Mouse (Mus musculus) heart, postnatal 25 days (tissue): ENCODE results near the gene Fuk. TPM values are rescaled to one million over a fixed set of nuclear protein-coding genes. Genes with fewer than 3 reads are reported as not detected.
"Not testable (repeated sequence)": the region's sequence is repeated elsewhere in the genome, so short reads cannot be mapped to it uniquely, and the experiment has no call there.

ENCODE experiments used
- DNase-seq: peaks from one replicate; pipeline ENCODE4 v3.0.0; 2022; ENCODE audit warnings: low spot score
- intact Hi-C: fragments of 180-260 bp; cut with DNase I; formaldehyde crosslinking; loops from one replicate; pipeline ENCODE4 v1.15.1; 2025
- total RNA-seq, 2 experiments: library from RNA; stranded (reverse); gene quantifications; 2 replicates each; pipeline ENCODE4 v1.2.3; 2021

Fuk gene
- total RNA-seq, 2 experiments from 2014 or later: 4.6 to 5.4 TPM

DNA sequence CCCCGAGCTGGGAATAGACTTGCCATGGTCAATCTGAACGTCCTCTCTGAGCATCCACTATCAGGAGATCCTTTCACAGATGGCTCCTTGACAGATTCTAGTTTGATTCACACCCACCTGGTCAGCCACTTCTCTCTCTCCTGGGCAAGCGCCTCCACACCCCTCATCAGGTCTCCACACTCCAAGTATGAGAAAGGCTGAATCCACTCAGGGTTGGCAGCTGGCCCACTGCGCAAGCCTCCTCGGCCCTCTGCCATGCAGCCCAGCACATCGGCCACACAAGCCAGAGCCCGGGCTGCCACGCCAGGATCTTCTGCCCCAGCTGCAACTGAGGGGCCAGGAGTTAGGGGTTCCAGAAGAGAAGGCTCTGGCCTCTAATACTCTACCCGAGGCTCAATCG is 14.7 kb downstream of the Fuk start:
- intact Hi-C loops: no loop called here
- DNase-seq: no peak

DNA sequence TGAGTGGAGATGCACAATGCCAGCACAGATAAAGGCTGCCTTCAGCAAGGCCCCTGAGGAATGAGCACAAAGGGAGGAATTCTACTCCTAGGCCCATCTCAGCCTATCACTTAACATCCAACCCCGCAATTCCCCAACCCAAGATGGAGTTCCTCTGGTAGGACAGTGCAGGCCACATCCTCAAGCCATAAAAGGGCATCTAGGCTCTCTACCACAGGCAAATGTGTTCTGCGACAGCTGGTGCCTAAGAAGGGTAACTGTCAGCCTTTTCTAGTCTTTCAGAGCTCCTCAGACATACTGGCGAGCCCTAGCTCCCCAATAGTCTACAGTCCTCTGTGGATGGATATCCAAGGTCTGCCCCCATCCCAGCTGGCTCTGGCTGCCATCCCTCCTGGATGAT is 15.7 kb downstream of the Fuk start:
- no peak for DNase-seq
- intact Hi-C loops: no loop called here

DNA sequence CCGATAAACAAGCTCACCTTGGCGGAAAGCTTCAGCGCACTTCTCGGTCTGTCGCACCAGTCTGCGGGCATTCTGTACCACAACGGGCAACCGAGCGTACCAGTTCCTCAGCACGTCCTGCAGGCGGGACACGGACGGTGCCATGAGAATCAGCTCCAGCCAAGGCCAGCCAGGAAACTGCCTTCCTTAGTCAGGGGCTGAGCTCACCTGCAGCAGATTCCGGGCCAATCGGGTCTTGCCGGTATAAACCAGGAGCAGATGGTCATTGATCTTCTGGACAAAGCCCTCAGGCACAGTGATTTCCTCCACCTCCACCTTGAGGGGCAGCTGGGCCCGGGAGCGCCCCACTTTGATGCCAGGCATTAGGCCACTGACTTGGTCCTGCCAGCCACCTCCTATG is 18.5 kb downstream of the Fuk start:
- no peak for DNase-seq
- intact Hi-C loops: no loop called here

DNA sequence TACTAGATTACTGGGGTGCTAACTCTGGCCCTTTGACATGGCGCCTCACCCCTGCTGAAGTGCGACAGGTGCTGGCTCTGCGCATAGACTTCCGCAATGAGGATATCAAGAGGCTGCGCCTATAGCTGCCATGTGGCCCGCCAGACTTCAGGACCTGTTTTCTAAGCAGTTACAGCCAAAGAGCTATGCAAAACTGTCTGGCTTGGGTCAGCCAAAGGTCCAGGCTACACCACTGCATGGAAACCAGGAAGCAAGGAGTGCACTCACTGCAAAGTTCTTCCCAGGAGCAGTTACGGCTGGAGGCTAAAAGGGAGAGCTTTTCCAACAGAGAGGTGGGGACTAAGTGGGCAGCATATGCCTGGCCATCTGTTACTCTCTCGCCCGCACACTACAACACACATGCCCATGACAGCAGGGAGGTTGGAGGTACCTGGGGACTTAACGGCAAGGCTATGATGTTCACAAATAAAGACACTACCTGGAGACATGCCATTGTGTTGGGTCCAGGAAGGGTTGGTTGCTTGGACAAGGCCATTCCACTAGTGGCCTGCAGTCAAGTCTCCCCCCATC is 20.5 kb downstream of the Fuk start:
- intact Hi-C loops: no loop called here
- no peak for DNase-seq

DNA sequence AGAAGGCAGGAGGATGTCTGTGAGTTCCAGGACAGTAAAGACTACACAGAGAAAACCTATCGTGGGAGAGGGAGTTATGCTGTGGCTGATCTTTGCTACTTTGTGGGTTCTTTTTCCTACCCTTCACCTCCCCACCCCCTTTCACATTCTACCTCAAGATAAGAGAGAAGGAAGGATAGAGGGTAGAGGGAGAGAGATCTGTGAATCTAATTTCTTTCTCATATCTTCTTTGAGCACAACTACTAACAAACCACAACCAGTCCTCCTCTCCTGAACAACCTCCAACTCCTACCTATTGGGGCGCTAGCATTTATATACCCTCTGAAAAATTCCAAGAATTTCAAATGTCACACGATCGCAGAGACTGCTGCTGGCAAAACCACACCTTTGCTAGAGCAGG is 24.4 kb downstream of the Fuk start:
- intact Hi-C loops: no loop called here
- no peak for DNase-seq

DNA sequence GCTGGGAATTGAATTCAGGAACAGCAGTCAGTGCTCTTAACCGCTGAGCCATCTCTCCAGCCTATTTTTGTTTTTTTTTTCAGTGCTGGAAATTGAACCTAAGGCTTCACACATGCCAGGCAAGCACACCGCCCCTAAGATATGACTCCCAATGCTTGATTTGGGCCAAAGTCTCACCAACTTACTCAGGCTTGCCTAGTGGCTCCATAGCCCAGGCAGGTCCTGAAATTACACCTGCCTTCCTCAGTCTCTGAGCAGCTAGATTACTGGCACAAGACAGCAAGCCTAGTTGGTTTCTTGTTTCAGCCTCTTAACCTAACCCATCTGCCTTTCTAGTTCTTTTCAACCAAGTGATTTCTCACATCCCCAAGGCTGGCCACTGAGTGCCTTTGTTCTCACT is 31.8 kb downstream of the Fuk start:
- intact Hi-C loops: no loop called here
- no peak for DNase-seq

DNA sequence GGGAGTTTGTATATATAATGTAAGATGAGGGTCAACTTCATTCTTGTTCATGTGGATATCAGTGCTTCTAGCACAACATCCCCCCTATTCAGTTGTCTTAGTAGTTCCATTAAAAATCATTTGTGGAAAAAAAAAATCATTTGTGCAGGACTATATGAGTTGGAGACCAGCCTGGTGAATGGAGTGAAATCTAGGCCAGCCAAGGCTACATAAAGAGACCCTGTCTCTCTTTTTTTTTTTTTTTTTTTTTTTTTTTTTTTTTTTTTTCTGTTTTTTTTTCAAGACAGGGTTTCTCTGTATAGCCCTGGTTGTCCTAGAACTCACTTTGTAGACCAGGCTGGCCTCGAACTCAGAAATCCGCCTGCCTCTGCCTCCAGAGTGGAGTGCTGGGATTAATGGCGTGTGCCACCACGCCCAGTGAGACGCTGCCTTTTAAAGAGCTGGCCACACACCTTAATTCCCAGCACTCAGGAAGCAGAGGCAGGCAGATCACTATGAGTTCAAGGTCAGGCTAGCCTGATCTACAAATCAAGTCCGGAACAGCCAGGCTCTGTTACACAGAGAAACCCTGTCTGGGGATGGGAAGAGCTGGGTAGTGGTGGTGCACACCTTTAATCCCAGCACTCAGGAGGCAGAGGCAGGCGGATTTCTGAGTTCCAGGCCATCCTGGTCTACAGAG is 40.8 kb downstream of the Fuk start:
- intact Hi-C loops, DNase-seq: not testable (repeated sequence)

DNA sequence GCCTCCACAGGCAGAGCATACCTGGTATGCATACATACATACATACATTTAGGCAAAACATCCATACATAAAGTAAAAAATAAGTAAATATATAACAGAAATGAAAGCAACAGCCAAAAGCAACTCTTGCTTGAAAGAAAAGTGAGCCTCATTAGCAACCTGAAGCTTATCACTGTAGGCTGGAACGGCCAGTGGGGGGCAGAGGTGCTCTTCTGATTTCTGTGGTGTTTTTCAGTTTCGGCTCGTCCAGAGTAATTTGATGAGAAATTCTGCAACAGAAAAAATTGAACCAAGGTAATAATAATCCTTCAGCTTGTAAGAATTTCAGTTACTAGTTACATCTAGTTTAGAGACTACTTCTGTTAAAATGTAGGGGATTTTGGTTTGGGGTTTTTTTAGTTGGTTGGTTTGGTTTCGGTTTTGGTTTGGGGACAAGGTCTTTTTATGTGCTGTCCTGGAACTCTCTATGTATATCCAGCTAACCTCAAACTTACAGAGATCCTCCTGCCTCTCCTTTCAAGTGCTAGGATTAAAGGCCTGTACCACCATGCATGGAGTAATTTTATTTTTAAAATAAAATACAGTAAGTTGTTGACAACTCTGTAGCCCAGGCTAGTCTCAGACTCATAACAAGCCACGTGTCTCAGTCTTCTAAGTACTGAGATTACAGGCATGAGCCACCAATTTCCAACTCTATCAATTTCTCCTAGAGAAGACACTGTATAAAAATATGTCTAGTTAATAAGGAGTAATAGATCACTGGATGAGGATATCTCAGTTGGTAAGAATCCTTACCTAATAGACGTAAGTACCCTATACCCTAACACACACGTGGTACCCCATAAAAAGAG is 42.4 kb downstream of the Fuk start:
- intact Hi-C loops: loop anchor here (10.0 kb wide), 1 partner anchor 215 kb away; no protein-coding TSS in a partner anchor
- no peak for DNase-seq

DNA sequence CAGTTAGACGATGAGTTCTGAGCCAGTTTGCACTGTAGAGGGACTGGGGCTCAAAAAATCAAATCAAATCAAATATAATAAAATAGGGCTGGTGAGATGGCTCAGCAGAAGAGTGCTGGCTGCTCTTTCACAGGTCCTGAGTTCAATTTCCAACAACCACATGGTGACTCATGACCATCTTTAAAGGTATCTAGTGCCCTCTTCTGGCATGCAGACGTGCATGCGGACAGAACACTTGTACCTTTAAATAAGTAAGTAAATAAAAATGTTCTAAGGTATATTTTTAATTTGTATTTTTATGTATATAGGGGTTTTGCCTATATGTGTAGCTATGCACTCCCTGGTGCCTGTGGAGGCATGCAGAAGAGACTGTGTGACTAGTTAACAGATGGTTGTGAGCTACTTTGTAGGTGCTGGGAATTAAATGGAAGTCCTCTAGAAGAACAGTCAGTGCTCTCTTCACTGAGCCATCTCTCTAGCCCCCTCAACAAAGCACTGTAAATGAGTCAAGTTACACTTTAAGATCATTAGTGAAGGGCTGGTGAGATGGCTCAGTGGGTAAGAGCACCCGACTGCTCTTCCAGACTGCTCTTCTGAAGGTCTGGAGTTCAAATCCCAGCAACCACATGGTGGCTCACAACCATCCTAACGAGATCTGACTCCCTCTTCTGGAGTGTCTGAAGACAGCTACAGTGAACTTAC is 45.4 kb downstream of the Fuk start:
- intact Hi-C loops: loop anchor here (10.0 kb wide), 1 partner anchor 212 kb away; no protein-coding TSS in a partner anchor
- no peak for DNase-seq

DNA sequence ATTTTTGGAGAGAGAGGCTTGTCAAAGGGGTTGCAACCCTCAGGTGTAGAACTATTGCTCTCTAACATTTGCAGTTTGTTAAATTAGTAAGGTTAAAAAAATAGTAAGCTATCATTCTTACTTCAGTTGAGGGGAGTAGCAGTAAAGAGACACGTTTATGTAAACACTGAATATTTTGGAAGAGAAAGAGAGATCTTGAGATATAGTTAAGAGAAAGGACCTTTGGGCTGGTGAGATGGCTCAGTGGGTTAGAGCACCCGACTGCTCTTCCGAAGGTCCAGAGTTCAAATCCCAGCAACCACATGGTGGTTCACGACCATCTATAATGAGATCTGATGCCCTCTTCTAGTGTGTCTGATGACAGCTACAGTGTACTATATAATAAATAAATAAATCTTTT is 46.2 kb downstream of the Fuk start:
- not testable (repeated sequence) for DNase-seq
- intact Hi-C loops: loop anchor here (10.0 kb wide), 1 partner anchor 211 kb away; no protein-coding TSS in a partner anchor

DNA sequence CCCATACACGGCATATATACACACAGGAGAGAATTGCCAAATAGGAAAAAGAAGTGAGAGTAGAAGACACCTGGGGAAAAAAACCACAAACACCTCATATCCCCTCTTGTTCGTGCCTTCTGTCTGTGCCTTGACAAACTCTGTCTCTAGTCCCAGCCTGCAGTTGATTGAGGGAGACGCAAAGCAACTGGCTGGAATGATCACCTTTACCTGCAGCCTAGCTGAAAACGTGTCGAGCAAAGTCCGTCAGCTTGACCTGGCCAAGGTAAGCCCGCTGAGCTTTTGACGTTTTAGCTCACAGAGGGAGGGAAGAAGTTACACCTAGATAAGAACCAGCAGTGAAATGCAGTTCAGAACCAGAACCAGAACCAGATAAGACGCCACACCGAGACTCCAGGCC is 51.1 kb downstream of the Fuk start:
- no peak for DNase-seq
- intact Hi-C loops: loop anchor here (10.0 kb wide), 1 partner anchor 206 kb away; no protein-coding TSS in a partner anchor

DNA sequence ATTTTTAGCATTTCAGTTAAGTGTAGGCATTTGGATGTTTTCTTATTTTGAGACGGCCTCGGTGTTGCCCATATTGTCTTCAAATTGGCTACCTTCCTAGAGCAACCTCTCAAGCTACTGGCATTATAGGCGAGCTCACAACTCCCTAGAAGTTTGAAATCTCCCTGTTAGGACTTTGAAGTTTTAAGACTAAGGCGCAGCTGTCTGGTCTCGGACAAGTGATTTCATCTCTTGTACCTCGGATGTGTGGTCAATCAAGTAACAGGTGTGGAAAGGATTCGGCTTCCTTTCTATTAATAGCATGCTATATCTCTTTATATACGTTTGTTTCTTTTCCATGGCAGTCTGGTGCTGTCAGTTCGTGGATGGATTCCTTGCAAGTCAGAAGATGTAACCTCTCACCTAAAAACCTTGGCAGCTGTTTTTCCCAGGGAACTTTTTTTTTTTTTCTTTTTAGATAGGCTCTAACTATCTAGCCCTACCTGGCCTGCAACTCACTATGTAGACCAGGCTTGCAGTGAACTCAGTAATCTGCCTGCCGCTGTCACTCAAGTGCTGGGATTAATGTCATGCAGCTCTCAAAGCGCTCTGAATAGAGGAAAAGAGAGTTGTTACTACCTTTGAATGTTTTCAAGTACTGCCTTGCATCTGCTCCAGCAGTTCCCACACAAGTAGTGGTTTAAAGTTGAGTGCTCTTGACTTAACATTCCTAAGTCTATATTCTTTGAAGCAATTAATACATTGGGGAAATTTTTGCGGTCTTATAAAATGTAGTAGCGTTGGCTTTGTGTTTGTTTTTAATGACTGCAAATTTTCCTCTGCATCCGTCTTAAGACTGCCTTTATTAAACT is 54.4 kb downstream of the Fuk start:
- no peak for DNase-seq
- intact Hi-C loops: no loop called here

DNA sequence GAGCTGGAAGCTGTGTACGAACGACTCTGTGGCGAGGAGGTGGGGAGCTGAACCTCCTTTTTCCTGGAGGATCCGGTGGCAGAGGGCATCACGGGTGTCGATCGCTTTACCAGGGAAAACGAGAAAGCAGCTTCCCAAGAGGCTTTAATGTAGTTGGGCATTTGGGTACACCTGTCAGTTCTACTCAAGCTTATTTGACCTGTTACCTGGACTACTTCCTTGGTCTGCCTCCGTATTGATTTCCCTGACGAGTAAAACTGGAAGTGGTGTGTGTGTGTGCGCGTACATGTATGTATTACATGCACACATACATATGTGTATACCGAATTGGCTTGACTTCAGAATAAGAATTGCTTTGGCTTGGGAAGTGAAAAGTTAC is 55.1 kb downstream of the Fuk start:
- intact Hi-C loops: no loop called here
- DNase-seq: no peak

DNA sequence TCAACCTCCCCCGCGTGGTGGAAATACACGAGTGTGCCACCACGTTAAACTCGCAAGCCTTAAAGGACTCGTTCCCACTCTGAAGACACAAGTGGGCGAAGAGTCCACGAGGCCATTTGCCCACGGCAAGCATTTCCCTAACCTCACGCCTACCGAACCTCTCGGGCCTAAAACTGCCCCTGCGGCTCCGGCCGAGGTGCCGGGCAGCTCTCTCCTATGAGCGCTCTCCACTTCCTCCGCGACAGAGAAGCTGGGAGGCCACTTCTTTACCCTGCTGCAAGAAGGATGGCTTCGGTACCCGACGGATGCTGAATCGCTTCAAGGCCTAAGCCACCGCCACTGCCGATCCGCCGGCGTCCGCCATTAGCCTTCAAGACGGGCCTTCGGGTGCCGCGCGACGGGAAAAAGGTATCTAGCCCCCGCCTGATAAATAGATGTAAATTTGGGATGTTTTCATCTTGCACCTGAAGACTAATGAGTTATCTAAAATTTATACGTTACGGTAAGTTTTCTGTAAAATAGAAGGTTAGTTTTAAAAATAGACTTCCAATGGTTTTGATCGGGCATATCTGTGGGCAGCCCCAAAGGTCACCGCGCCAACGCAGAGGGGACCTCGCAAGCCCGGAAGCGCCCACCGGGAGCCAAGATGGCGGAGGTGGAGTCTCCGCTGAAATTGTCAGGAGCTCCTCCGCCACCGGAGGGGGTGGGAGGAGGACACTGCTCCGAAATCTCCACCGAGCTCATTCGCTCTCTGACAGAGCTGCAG is 55.7 kb downstream of the Fuk start, which contains the start of the genes Cog4 and Sf3b3:
Cog4 (plus strand) TSS at position 196 of the 766 bp plus-strand sequence.
Sf3b3 (minus strand) TSS at position 383 of the 766 bp plus-strand sequence.
- intact Hi-C loops: no loop called here
- peak; percentile 67 for DNase-seq

DNA sequence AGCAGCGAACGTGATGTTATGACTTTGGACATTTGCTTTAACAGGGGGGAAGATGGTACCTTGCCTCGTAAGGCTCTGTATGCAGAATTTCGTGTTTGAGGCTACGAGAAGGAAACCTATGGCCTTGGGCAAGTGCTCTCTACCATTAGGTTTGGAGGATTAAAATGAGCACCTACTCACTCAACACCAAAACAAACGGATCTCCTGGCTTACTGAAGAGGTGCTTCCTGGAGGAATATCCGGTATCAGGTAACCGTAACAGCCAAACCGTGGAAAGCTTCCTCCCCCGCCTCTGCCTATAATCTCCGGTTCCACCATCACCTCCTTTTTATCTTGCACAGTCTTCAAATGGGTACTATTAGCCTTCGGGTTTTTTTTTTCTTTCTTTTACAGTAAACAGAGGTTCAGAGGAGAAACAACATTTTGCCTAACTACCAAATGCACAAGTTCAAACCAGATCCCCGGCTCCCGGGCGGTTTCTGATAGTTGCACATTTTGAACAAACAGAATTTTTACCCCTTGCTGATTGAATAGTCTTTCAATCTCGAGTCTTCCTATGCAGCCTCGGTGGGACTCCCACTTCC is 56.4 kb downstream of the Fuk start:
- intact Hi-C loops: no loop called here
- DNase-seq: no peak

DNA sequence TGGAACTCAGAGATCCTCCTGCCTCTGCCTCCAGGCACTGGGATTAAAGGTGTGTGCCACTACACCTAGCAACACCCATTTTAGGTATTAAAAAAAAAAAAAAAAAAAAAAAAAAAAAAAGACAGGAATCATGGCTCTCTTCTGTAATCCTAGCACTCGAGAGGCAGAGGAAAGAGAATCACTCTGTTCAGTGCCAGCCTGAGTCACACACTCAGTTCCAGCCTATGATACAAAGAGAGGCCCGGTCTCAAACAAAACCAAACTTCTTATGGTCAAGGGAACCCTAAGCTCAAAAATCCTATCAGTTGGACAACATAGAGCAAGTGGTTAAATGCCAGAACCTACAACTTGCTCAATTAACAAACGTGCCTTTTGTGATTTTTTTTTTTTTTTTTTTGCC is 57.3 kb downstream of the Fuk start:
- intact Hi-C loops: loop anchor here (5.0 kb wide), 1 partner anchor 93 kb away; no protein-coding TSS in a partner anchor
- no peak for DNase-seq

DNA sequence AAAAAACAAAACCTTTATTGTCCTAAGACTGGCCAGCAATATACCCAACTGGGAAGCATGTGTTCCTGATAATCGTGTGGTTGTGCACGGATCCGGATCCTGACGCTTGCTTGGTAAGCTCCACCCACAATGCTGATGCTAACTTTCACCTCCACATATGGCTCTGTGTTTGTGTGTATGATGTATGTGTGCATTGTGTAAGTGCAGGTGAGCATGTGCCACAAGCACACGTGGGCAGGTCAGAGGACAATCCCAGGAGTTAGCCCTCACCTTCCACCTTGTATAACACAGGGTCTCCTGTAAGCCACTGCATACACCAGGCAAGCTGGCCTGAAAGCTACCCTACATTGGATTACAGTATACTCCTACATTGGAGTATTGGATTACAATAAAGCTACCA is 59.1 kb downstream of the Fuk start:
- DNase-seq: no peak
- intact Hi-C loops: loop anchor here (5.0 kb wide), 1 partner anchor 91 kb away; no protein-coding TSS in a partner anchor

DNA sequence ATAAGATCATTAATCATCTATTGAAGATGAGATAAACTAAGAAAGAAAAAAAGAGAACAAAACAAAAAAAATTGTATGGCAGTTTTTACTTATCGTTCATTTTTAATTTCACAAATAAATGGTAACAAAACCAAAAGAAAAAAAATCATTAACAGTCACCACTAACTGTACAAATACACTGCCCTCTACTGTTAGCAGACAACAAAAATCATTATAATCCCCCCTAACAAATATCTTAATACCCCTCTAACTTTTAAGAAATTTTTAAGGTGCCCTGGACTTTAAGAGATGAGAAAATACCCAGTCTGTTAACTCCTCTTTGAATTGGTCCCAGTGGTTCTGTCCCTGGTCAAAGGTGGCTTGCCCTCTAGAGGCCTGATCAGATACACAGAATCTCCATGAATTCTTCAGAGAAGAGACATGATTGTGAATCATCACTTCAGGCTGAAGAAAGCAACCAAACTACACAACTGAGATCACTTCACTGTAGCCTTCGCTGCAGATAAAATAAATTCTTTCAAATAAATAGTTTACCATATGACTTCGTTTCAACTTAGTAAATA is 60.2 kb downstream of the Fuk start:
- DNase-seq: no peak
- intact Hi-C loops: loop anchor here (5.0 kb wide), 1 partner anchor 90 kb away; no protein-coding TSS in a partner anchor
